Mouse (Mus musculus) spleen, adult 12 weeks (tissue): ENCODE measurements around the gene Gm3336.

Source experiments
- DNase-seq: peaks from one replicate; pipeline ENCODE4 v3.0.0; 2022; ENCODE audit warnings: low spot score

Gm3336 gene

GRCm38 (mm10) chr8:70747211-70747890 lies 29.0 kb downstream of the Gm3336 start:
- DNase-seq: no peak

- DNase-seq: no peak
Measured at GRCm38 (mm10) chr8:70748246-70749096, 30.1 kb downstream of the Gm3336 start.

- no peak for DNase-seq
Measured at GRCm38 (mm10) chr8:70749097-70749674, 30.8 kb downstream of the Gm3336 start.

GRCm38 (mm10) chr8:70750128-70750680 lies 31.9 kb downstream of the Gm3336 start:
- no peak for DNase-seq

DNA sequence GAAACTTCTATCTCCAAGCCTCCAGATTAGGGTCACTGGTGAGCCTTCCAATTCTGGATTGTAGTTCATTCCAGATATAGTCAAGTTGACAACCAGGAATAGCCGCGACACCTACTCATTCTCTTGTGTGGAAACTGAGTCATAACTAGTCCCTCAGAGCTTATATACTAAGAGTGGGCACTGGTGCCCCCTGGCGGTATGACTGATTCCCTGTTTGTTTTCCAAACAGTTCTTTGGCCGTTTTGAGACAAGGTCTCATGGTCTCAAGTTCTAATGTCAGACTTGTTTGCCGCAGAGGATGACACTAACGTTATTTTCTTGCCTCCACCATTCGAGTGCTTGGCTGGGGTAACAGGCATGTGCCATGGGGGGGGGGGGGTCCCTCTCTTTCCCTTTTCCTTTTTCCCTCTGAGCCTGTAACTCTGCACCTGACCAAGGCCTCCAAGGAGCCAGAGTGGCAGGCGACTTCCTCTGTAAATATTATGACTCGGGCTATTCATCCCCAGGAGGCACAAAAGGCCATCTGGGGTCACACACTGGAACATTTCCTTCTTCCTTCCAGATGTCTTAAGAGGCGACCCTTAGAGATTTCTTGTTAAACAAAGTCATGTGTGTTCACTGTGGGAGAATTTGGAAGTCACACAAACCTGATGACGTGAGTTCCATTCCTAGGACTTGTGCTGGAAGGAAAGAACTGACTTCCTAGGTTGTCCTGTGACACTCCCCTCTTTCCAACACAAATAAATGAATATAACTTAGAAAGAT lies 33.8 kb downstream of the Gm3336 start:
- DNase-seq: peak; percentile 62

DNA sequence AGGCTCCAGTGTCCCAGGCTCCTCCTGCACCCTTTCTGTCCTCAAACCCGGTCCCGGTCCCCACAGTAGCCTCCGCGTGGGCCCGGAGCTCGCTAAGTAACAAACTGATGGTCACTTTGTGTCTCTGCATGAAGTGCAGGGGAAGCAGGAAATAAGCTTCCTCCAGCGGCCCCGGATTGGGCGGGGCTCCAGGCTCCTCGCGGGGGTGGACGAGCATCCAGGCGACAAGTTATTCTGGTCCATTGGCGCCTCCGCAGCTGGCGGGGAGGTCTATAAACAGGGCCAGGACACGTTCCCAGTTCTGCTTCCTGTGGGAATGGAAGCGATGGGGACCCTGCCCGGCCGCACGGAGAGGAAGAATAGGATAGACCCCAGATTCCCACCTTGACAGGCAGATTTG lies 34.8 kb downstream of the Gm3336 start:
- DNase-seq: peak; percentile 56

DNA sequence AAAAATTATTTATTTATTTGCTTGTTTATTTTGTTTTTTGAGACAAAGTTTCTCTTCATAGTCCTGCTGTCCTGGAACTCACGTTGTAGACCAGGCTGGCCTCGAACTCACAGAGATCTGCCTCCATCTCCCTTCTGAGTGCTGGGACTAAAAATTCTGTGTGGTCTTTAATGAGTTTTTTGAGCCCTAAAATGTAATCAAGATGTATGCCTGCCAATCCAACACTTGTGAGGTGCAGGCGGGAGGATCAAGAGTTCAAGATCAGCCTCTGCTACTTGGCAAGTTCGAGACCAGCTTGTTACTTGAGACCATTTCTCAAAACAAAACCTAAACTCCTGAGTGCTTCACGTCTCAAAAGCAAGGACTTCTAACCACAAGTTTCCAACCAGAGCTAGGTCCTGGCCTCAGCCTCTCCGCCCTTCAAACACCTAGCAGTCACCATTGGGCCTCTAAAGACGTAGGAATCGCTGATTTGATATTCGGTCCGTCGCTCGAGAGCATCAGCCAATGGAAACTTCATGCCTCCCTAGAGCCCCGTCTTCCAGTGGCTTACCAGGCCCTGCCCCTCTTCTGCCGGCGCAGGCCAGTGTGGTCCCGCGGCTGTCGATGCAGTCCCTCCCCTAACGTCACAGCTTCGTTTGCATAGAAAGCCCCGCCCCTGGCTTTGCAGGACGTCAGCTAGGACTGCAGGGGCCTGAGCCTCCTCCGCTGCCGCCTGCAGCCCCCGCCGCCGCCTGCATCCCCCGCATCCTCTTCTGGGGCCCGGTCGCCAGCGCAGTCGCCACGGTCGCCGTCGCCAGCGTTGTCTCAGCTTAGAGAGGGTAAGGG lies 35.9 kb downstream of the Gm3336 start, which contains the start of gene Rab3a:
Rab3a (plus strand) TSS at position 637 of the 828 bp plus-strand sequence.
- peak; percentile 89 for DNase-seq

DNA sequence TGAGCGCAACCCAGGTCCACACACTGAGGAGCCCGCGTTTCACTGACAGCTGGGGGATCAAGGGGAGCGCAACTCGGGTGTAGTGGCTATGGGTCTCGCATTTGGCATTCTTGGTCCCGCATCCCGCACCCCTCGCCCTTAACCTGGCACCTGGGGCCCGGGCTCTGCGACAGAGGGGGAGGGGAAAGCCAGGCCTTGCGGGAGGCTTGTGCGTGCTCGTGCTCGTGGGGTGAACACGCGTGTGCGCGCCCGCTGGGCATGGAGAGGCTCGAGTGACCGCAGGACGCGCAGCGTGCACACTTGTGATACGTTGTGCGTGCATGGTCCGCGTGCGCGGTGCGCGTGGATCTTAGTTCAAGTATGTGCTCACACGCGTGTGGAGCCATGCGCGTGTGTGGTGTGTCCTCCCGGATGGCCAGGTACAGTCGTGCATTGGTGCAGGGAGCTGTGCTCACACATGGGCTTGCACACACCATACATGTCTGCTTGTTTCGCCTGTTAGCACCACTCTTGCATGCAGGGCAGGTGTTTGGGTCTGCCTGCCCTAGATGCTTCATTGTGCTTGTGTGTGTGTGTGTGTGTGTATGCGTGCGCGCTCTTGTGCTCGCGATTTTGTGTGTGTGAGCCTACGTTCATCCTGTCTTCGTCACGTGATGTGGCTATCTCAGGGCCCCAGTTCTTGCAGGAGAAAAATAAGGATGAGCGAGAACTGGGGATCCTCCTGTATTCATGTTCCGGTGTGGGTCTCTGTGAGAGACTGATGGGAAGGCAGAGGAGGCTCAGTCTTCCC lies 36.7 kb downstream of the Gm3336 start:
- DNase-seq: no peak

GRCm38 (mm10) chr8:70755661-70756475 lies 37.5 kb downstream of the Gm3336 start:
- no peak for DNase-seq

DNA sequence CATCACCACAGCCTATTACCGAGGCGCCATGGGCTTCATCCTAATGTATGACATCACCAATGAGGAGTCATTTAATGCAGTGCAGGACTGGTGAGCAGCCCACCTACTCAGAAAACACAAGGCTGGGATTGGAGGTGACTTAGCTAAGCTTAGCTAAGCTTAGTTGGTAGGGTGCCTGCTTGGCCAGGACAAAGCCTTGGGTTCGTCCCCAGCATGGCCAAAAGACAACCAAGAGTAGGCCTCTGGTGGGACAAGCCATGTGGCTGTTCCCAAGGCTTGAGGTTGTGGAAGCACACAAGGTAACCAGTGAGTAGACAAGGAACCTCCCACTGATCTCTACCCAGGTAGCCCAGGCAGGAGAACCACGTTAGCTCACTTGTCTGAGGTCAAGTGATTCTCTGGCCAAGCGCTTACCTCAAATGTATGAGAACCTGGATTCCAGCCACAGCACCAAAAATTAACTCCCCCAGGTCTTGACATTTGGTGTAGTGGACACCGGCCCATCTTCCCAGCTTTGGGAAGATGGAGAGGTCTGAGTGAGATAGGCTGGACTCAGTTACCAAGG lies 38.2 kb downstream of the Gm3336 start:
- no peak for DNase-seq

DNA sequence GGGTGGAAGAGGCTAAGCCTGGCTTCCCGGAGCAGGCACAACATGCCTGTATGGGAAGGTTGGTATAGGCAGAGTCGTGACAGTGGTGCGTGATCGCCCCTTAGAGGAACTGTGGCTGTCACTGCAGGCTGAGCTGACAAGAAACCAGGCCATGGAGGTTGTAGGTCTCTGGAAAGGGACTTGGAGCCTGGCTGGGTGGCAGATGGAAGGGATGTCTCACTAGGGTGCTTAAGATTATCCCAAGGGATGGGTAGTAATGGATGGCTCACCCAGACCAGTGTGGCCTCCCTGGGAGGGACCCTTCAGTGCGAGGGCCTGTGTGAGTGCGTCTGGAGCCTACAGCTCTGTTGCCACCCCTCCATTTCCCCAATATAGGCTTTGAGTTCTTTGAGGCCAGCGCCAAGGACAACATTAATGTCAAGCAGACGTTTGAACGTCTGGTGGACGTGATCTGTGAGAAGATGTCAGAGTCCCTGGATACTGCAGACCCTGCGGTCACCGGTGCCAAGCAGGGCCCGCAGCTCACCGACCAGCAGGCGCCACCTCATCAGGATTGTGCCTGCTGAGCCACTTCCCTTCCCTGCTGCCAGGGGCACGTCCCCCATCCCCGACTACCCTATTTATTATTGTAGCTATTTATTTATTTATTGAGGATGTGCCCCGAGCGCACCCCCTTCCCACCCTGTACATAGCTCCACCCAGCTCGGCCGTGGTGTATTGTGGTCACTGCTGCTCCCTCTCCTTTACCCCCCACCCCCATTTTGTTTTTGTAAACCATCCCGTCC lies 39.4 kb downstream of the Gm3336 start:
- peak; percentile 5 for DNase-seq

- DNase-seq: no peak
Measured at GRCm38 (mm10) chr8:70758308-70758615, 39.9 kb downstream of the Gm3336 start.

- no peak for DNase-seq
Measured at GRCm38 (mm10) chr8:70758616-70759561, 40.5 kb downstream of the Gm3336 start.

DNA sequence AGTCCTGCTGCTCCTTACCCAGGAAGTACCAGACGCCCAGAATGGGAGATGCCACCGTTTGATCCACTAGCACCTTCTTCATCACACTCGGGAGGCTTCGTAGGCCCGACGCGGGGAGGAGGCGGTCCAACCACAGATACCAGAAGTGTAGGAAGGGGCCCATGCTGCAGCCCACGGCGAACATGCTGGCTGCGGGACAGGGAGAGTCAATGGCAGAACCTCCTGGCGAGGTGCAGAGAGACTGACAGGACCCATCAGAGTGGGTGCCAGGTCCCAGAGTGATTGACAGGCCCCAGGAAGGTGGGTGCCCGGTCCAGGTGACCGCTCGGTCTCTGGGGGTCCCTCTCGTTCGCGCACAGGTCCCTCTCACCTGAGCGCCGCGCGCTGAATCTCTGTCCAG lies 42.0 kb downstream of the Gm3336 start:
- no peak for DNase-seq

- DNase-seq: peak; percentile 92
Measured at GRCm38 (mm10) chr8:70760775-70761406, 42.5 kb downstream of the Gm3336 start, which contains the start of gene Mpv17l2. TSS of gene Mpv17l2 (minus strand) at chr8:70760946.

- peak; percentile 54 for DNase-seq
Measured at GRCm38 (mm10) chr8:70762118-70762517, 43.8 kb downstream of the Gm3336 start.

GRCm38 (mm10) chr8:70763354-70763753 lies 45.0 kb downstream of the Gm3336 start:
- peak; percentile 69 for DNase-seq
